Mouse (Mus musculus): ENCODE data around the gene Dennd4b.

DNA sequence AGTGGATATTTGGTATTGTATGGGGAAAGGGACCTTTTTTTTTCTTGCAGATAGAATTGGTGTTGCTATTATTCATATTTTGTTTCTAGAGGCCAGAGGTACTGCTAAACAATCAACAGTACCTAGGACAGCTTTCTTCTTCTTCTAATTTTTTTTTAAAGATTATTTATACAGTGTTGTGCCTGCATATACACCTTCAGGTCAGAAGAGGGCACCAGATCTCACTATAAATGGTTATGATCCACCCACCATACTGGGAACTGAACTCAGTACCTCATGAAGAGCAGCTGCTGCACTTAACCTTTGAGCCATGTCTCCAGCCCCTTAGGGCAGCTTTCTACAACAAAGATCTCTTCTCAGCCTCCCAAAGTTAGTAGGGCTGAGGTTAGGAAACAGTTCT, 48.4 kb downstream of the Dennd4b start:
- TF ChIP-seq CTCF (IDR thresholded peaks at IDR 0.05; ENCODE audit: low read depth, low read length) = no peak
- TF ChIP-seq POLR2A (IDR thresholded peaks at IDR 0.05; ENCODE audit: borderline replicate concordance, low read depth, low read length) = no peak

All from bone marrow macrophage, adult 2 months (primary cell).